Mouse (Mus musculus) testis, adult 2 months (tissue): ENCODE results near the gene P4ha2. TPM values are rescaled to one million over a fixed set of nuclear protein-coding genes. Genes with fewer than 3 reads are reported as not detected.
A peak's percentile ranks its signal among the peaks of the same experiment; 100 is the strongest.

ENCODE experiments used
- H3K27ac ChIP-seq: fragments of 200-500 bp; 2 replicates; pipeline ENCODE4 v1.5.1; 2012; ENCODE audit warnings: low read depth, low read length; ENCODE audit not compliant: control insufficient read depth, insufficient read depth
- H3K27me3 ChIP-seq: fragments of 200-500 bp; 2 replicates; pipeline ENCODE4 v1.6.1; 2012; ENCODE audit warnings: mild to moderate bottlenecking, low read length, moderate library complexity; ENCODE audit not compliant: control insufficient read depth, insufficient read depth
- H3K36me3 ChIP-seq: fragments of 200-500 bp; 2 replicates; pipeline ENCODE4 v1.6.1; 2012; ENCODE audit warnings: mild to moderate bottlenecking, low read length; ENCODE audit not compliant: control insufficient read depth, insufficient read depth
- H3K4me1 ChIP-seq: fragments of 200-500 bp; 2 replicates; pipeline ENCODE4 v1.6.1; 2012; ENCODE audit warnings: low read length; ENCODE audit not compliant: control insufficient read depth, insufficient read depth
- H3K4me3 ChIP-seq: fragments of 200-500 bp; 2 replicates; pipeline ENCODE4 v1.5.1; 2012; ENCODE audit warnings: low read depth, mild to moderate bottlenecking, low read length, moderate library complexity, mixed read lengths; ENCODE audit not compliant: control insufficient read depth
- CTCF ChIP-seq: fragments of 200-500 bp; IDR thresholded peaks from 2 replicates; pipeline ENCODE4 v1.5.1; 2012; ENCODE audit warnings: low read depth, mild to moderate bottlenecking, inconsistent platforms, low read length, moderate library complexity; ENCODE audit not compliant: control insufficient read depth, insufficient read depth, insufficient replicate concordance
- POLR2A ChIP-seq: fragments of 200-500 bp; IDR thresholded peaks from 2 replicates; pipeline ENCODE4 v1.6.1; 2012; ENCODE audit warnings: low read depth, mild to moderate bottlenecking, inconsistent platforms, low read length, moderate library complexity; ENCODE audit not compliant: control insufficient read depth
- polyA plus RNA-seq: library from polyadenylated mRNA; depleted of rRNA; stranded (reverse); fragments of >200 nt; gene quantifications from 2 replicates; pipeline ENCODE4 v1.2.3, GENCODE M21; 2012

The P4ha2 gene
- polyA plus RNA-seq, 1 experiment = 7.8 TPM

DNA sequence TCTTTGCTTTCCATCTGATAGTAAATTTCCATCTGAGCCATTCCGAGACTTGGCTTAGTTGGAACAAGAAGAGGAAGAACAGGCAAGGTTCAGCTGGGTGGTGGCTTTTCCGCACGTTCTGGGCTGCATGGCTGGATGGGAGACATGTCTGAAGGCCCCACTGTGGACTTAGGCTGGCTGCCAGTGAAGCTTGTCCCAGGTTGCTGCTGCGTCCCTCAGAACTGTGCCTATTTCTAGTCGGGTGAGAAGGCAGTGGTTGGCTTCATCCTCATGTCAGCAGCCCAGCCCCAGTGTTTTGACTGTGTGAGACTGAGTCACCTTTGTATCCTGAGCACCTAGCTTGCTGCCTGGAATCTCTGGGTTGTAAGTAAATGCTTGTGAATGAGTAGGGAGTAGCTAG, 9.0 kb downstream of the P4ha2 start:
- H3K27me3 ChIP-seq = no peaks in the 10 kb centered on the region
- no peak for TF ChIP-seq CTCF
- no peak for TF ChIP-seq POLR2A
- no peak overlapping the region for H3K27ac ChIP-seq
- H3K4me1 ChIP-seq = no peaks in the 10 kb centered on the region; the same call in 1 of the 2 replicates
- H3K36me3 ChIP-seq = no peaks in the 10 kb centered on the region
- no peak overlapping the region for H3K4me3 ChIP-seq

- Histone ChIP-seq H3K27me3 (no peaks in the 10 kb centered on the region), H3K4me3 (no peak overlapping the region), H3K36me3 (no peaks in the 10 kb centered on the region), H3K27ac (no peak overlapping the region), H3K4me1 (no peaks in the 10 kb centered on the region; the same call in 1 of the 2 replicates)
- TF ChIP-seq CTCF (no peak), POLR2A (no peak)
Observed at GRCm38 (mm10) chr11:54111291-54111690, 11.4 kb downstream of the P4ha2 start.

- no peak overlapping the region for H3K27ac ChIP-seq
- no peak overlapping the region for H3K4me3 ChIP-seq
- TF ChIP-seq POLR2A = no peak
- no peak for TF ChIP-seq CTCF
- no peaks in the 10 kb centered on the region for H3K27me3 ChIP-seq
- H3K36me3 ChIP-seq = no peaks in the 10 kb centered on the region
- no peaks in the 10 kb centered on the region; the same call in 1 of the 2 replicates for H3K4me1 ChIP-seq
Observed at GRCm38 (mm10) chr11:54111976-54112741, 12.3 kb downstream of the P4ha2 start.

DNA sequence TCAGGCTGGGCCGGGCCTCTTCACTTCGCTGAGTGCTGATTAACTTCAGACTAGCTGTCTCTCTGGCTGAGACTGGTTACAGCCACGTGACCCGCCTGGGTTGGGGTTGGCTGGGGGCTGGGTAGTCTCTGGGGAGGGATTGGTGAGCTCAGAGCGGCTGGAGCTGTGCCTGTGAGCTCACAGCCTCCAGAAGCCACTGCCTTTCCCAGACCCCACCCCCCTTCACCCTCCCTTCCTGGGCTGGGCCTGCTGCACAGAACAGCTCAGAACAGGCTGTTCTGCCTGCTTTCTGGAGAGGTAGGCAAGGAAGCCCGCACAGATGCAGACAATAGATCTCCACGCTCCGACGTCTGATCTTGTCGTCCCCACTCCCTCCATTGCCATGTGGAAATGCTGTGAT, 13.0 kb downstream of the P4ha2 start:
- Histone ChIP-seq H3K27me3 (no peaks in the 10 kb centered on the region), H3K36me3 (no peaks in the 10 kb centered on the region), H3K4me3 (no peak overlapping the region), H3K4me1 (no peaks in the 10 kb centered on the region; the same call in 1 of the 2 replicates), H3K27ac (peak overlapping the region; percentile 56; the same call in 1 of the 2 replicates)
- TF ChIP-seq CTCF (no peak), POLR2A (no peak; the same call in 1 of the 2 replicates)

- Histone ChIP-seq H3K27ac (peak overlapping the region; percentile 56; the same call in 1 of the 2 replicates), H3K27me3 (no peaks in the 10 kb centered on the region), H3K36me3 (no peaks in the 10 kb centered on the region), H3K4me1 (no peaks in the 10 kb centered on the region; the same call in 1 of the 2 replicates), H3K4me3 (no peak overlapping the region)
- TF ChIP-seq POLR2A (no peak), CTCF (no peak)
Observed at GRCm38 (mm10) chr11:54113352-54113751, 13.5 kb downstream of the P4ha2 start.

DNA sequence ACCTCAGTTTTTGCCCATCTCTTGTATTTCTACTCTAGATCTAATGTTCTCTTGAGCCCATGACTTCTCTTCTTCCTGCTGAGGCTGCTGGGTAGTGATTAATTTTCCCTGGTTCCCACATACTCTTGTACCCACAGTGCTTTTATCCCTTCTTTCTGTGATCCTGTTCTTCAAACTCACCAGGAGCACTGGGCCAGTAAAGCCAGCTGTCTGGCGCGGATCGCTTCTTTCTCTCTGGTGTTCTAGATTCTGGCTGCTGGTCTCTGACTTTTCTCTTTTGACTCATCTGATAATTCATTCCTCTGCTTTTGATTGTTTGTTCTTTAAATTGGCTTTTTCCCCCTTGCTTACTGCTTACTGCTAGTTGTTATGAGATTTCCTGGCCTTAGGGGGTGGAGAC, 14.9 kb downstream of the P4ha2 start:
- no peak for TF ChIP-seq POLR2A
- TF ChIP-seq CTCF = no peak
- Histone ChIP-seq H3K4me1 (peaks cover 5% of the 10 kb centered on the region), H3K27me3 (no peaks in the 10 kb centered on the region), H3K27ac (no peak overlapping the region), H3K36me3 (no peaks in the 10 kb centered on the region), H3K4me3 (no peak overlapping the region)

DNA sequence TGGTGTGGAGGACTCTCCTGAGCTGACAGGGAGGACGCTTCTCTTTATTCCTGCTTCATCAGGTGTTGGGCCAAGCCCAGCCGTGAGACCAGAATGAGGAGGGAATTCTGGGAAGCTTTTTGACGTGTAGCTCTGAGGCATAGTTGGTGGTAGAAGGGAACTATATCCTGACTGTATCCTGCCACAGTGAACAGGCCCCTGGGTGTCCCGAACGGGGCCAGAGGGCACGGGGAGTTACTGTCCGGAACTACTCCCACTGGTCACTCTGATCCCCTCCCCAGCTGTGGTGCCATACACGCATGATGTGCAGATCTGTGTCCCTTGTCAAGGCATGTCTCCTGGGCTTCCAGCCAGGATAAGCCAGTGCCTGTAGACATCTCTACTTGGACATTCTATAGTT, 15.4 kb downstream of the P4ha2 start:
- Histone ChIP-seq H3K4me3 (no peak overlapping the region), H3K27ac (no peak overlapping the region), H3K4me1 (peaks cover 5% of the 10 kb centered on the region), H3K27me3 (no peaks in the 10 kb centered on the region), H3K36me3 (no peaks in the 10 kb centered on the region)
- TF ChIP-seq POLR2A (no peak), CTCF (no peak)
